In the genomic region with DNA sequence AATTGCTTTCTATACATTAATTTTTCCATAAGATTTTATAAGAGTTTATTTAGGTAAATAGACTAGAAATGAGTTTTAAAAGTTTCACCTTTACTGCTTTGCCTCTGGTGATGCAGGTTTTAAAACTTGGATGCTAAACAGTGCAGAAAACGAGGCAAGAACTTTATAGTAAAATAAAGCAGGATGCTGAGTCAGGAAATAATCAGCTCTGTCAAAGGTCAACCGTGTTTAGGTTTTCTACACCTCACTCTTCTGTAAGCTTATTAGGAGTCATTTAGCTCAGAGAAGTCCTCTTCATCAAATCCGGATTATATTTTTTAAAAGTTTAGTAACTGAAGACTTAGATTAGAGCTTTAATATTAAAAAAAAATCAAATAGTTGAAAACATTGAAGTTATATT, we compare ENCODE assay signal across 15 mouse cellular contexts.
"Had no signal": no experiment of that assay in that cellular context is flagged by ENCODE, and none has a peak within 500 bp of the region (broad histone marks: within the 10 kb centered on the region; RNA-seq: fewer than 3 reads in every experiment).

No protein-coding gene starts in this region.

- H3K4me2 ChIP-seq: neural tube, embryonic 12.5 days; neural tube, embryonic 13.5 days; neural tube, embryonic 15.5 days; stomach, embryonic 15.5 days had no signal

- H3K4me3 ChIP-seq: neural tube, embryonic 12.5 days; neural tube, embryonic 13.5 days; neural tube, embryonic 15.5 days; stomach, embryonic 15.5 days had no signal

- DNase-seq: retina, postnatal 1 day; right cerebral cortex, adult 18-20 months; right cerebral cortex, postnatal 25 days; right cerebral cortex, postnatal 4 days; thymus, adult 18-20 months; thymus, adult 2 months; thymus, postnatal 14 days; thymus, postnatal 25 days; thymus, postnatal 36 days; thymus, postnatal 4 days had no signal

- H3K9ac ChIP-seq: neural tube, embryonic 12.5 days; neural tube, embryonic 13.5 days; neural tube, embryonic 15.5 days; stomach, embryonic 15.5 days had no signal

- H3K27ac ChIP-seq: neural tube, embryonic 12.5 days; neural tube, embryonic 13.5 days; neural tube, embryonic 15.5 days; stomach, embryonic 15.5 days; stomach, postnatal 0 days had no signal

- H3K9me3 ChIP-seq: neural tube, embryonic 12.5 days; neural tube, embryonic 13.5 days; neural tube, embryonic 15.5 days; stomach, embryonic 15.5 days had no signal

- H3K27me3 ChIP-seq: neural tube, embryonic 12.5 days; neural tube, embryonic 13.5 days; neural tube, embryonic 15.5 days; stomach, embryonic 15.5 days had no signal
